Mouse (Mus musculus): ENCODE data around the gene Slc36a4. TPM values are rescaled to one million over a fixed set of nuclear protein-coding genes. Genes with fewer than 3 reads are reported as not detected.

Gene Slc36a4
- polyA plus RNA-seq, 1 experiment from 2014 or later = 21.1 TPM

DNA sequence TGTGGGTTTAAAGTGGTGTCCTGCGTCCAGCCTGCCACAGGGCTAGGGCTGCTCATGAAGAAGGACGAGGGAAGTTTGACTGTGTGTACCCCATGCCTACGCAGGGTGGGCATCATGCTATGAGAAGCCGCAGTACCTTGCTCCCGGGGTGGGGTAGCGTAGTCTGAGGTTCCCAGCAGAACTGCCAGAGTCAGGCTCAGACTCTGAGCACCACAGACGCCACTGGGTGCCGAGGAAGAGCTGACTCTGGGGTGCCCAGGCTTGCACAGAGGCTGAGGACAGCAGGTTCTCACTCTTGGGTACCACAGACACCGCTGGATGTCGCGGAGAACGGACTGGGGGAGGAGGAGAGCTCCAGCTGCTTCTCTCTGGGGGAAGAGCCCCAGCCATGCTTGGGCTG is 63.2 kb downstream of the Slc36a4 start:
- no peaks in the 10 kb centered on the region for H3K36me3 ChIP-seq
- no peak overlapping the region for H3K9ac ChIP-seq (replicated peaks)
- no peak overlapping the region for H3K4me2 ChIP-seq (replicated peaks)
- WGBS = 87% methylated on average over 12 of the region's 12 CpGs
- no peaks in the 10 kb centered on the region for H3K27me3 ChIP-seq
- H3K9me3 ChIP-seq = no peaks in the 10 kb centered on the region
- no peak overlapping the region for H3K4me3 ChIP-seq (replicated peaks)
- 0 out of 2 replicates have a peak, but pooled peaks cover 2% of the 10 kb centered on the region for H3K4me1 ChIP-seq (replicated peaks)
- ATAC-seq = peak; percentile 38; the same call in 1 of the 2 replicates
- H3K27ac ChIP-seq = no peak overlapping the region

DNA sequence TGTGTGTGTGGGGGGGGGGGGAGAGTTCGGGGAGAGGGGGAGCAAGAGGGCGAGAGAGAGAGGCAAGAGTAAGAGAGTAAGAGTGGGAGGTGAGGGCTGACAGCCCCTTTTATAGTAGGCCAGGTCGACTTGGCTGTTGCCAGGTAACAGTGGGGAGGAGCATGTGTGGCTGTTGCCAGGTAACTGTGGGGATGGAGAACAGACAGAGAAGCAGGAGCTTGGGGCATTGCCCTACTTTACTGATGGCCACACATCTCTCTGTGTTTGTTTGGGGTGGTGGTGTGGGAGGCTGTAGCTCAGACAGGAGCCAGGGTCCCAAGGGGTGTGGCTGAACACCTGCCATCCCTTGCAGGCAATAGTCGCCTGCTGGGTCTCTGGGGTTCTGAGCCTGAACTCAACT is 63.9 kb downstream of the Slc36a4 start:
- H3K4me2 ChIP-seq (replicated peaks) = no peak overlapping the region
- no peaks in the 10 kb centered on the region for H3K36me3 ChIP-seq
- no peak overlapping the region for H3K4me3 ChIP-seq (replicated peaks)
- H3K4me1 ChIP-seq (replicated peaks) = 0 out of 2 replicates have a peak, but pooled peaks cover 2% of the 10 kb centered on the region
- no peaks in the 10 kb centered on the region for H3K27me3 ChIP-seq
- H3K27ac ChIP-seq = no peak overlapping the region
- ATAC-seq = peak; percentile 57
- H3K9ac ChIP-seq (replicated peaks) = no peak overlapping the region
- WGBS = 48% methylated on average over 3 of the region's 4 CpGs
- H3K9me3 ChIP-seq = no peaks in the 10 kb centered on the region

DNA sequence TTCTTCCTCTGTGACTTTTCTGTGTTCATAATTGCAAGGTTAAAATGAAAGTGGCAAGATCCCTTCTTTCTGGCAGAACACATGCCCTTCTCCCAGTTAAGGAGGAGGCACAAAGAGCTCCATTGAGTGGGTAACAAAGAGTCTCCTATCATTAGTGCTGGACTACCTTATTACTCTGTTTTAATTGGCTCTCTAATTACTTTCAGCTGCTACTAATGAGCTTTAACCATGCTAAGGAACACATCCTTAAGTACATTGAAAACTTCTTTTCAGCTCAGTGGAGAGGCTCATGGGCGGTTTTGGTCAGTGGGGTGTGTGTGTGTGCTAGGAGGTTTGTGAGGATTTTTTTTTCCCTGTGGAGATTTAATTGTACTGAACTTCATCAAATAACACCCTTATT is 65.4 kb downstream of the Slc36a4 start:
- H3K9ac ChIP-seq (replicated peaks) = no peak overlapping the region
- 0 out of 2 replicates have a peak, but pooled peaks cover 2% of the 10 kb centered on the region for H3K4me1 ChIP-seq (replicated peaks)
- H3K4me2 ChIP-seq (replicated peaks) = no peak overlapping the region
- no peaks in the 10 kb centered on the region for H3K9me3 ChIP-seq
- peak; percentile 59 for ATAC-seq
- H3K4me3 ChIP-seq (replicated peaks) = no peak overlapping the region
- H3K27ac ChIP-seq = no peak overlapping the region
- no peaks in the 10 kb centered on the region for H3K27me3 ChIP-seq
- 52% methylated on average over 1 of the region's 1 CpGs for WGBS
- no peaks in the 10 kb centered on the region for H3K36me3 ChIP-seq

DNA sequence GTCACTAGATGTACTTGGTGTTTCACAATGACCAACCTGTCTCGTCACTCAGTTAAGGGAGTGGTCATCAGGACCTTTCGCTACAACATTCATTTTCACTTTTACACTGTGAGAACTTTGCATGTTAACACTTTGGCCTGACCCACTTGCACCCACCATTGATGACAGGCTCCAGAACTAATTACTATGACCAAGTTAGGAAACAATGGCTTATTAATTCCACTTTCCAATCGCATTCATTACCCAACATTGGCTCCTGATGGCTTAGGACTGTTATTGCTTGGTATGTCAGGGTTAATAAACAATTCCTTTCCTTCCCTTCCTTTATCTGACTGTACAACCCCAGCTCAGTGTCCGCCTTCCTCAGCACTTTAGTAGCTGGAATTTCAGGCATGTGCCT is 72.4 kb downstream of the Slc36a4 start:
- Histone ChIP-seq H3K27me3 (no peaks in the 10 kb centered on the region), H3K9ac (replicated peaks) (no peak overlapping the region), H3K36me3 (no peaks in the 10 kb centered on the region), H3K4me3 (replicated peaks) (no peak overlapping the region), H3K4me1 (replicated peaks) (no peaks in the 10 kb centered on the region), H3K27ac (no peak overlapping the region), H3K4me2 (replicated peaks) (no peak overlapping the region), H3K9me3 (no peaks in the 10 kb centered on the region)
- no peak for ATAC-seq
- 77% methylated on average over 4 of the region's 4 CpGs for WGBS

DNA sequence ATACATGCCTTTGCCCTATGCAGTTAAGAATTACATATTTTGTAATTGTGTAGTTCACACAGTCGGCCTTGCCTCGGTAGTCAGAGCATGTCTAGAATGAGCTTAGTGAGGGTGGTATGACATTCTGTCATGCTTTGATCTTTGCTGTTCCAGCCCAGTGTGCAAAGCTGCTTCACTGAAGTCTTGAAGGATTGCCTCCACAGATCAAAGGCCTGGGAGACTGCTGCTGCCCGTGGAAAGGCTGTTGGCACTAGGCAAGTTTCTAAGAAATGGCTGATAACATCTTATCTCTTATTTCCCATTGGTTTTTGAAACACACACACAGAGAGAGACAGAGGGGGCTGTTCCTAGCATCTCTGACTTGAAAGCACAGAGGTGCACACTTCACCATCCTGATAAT is 76.7 kb downstream of the Slc36a4 start:
- Histone ChIP-seq H3K4me2 (replicated peaks) (no peak overlapping the region), H3K4me3 (replicated peaks) (no peak overlapping the region), H3K4me1 (replicated peaks) (no peaks in the 10 kb centered on the region), H3K27me3 (no peaks in the 10 kb centered on the region), H3K9me3 (no peaks in the 10 kb centered on the region), H3K9ac (replicated peaks) (no peak overlapping the region), H3K36me3 (no peaks in the 10 kb centered on the region), H3K27ac (no peak overlapping the region)
- ATAC-seq = no peak
- 53% methylated on average over 3 of the region's 3 CpGs for WGBS

DNA sequence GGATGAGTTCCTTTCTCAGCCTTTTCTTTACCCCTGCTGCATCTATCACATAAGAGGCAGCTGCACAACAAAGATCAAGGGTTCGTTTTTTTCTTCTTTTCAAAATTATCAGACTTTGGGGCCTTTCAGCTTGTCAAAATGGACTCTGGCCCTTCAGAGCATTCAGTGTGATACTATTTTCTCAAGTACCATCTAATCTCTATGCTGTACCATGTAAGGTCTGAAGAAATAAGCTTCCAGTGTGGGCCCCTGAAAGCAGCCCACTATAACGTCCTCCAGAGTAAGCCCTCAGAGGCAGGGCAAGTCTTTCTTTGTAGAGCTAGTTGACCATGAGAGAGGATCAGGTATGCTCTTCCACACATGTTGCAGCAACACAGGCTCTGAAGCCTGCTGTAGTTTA is 77.1 kb downstream of the Slc36a4 start:
- no peak overlapping the region for H3K4me3 ChIP-seq (replicated peaks)
- no peaks in the 10 kb centered on the region for H3K4me1 ChIP-seq (replicated peaks)
- H3K36me3 ChIP-seq = no peaks in the 10 kb centered on the region
- ATAC-seq = no peak
- 70% methylated on average over 2 of the region's 2 CpGs for WGBS
- no peak overlapping the region for H3K4me2 ChIP-seq (replicated peaks)
- no peak overlapping the region for H3K9ac ChIP-seq (replicated peaks)
- H3K27ac ChIP-seq = no peak overlapping the region
- H3K9me3 ChIP-seq = no peaks in the 10 kb centered on the region
- no peaks in the 10 kb centered on the region for H3K27me3 ChIP-seq

DNA sequence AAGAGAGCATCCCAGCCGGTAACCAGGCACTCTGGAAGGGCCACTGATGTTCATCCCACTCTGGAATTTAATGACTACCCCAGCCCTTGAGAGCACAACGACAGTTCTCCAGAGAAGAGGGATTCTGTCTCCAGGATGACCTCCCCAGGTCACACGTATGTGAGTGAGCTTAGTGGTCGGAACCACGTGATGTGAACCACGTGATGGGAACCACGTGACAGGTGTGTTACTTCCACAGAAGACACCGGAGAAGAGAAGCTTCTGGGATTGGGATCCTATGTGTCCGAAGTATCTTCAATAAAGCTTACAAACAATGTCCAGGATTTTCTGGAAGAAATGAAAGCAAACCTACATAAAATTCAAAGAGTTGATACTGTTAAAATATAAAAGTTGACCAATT is 82.5 kb downstream of the Slc36a4 start:
- H3K4me2 ChIP-seq (replicated peaks) = no peak overlapping the region
- no peak overlapping the region for H3K4me3 ChIP-seq (replicated peaks)
- no peak overlapping the region for H3K27ac ChIP-seq
- WGBS = 89% methylated on average over 9 of the region's 9 CpGs
- H3K27me3 ChIP-seq = no peaks in the 10 kb centered on the region
- H3K9ac ChIP-seq (replicated peaks) = no peak overlapping the region
- H3K9me3 ChIP-seq = no peaks in the 10 kb centered on the region
- no peaks in the 10 kb centered on the region for H3K36me3 ChIP-seq
- H3K4me1 ChIP-seq (replicated peaks) = no peaks in the 10 kb centered on the region
- ATAC-seq = no peak

Other genes with a start within 250 kb of the Slc36a4 start
- 1.3 and 1.5 TPM in 2 replicates for gene Smco4, start 216.3 kb upstream of the Slc36a4 start, polyA plus RNA-seq (2015; fragmentation: Nextera tagmentation; extraction: Ambion mirVana)
- gene Deup1, start 81.8 kb upstream of the Slc36a4 start, polyA plus RNA-seq (2015; fragmentation: Nextera tagmentation; extraction: Ambion mirVana) = 0.96 and 1.0 TPM in 2 replicates
- gene Mtnr1b, start 164.8 kb downstream of the Slc36a4 start, polyA plus RNA-seq (2015; fragmentation: Nextera tagmentation; extraction: Ambion mirVana) = not detected in 2 replicates